Mouse (Mus musculus) spleen, embryonic (tissue): ENCODE results near the gene Clrn2.

ENCODE experiments used
- CTCF ChIA-PET: fragments of 350-600 bp; sonication (Branson Sonifier 250); formaldehyde crosslinking; loops from one replicate; lab custom pipeline; 2022; lab: Charles Lee

Gene Clrn2

GRCm38 (mm10) chr5:45453451-45453850 is at the start of gene Clrn2:
Gene Clrn2, plus strand, starts transcription at chr5:45453751.
- CTCF ChIA-PET = no interaction called here

GRCm38 (mm10) chr5:45406129-45406528 is 47.4 kb upstream of the Clrn2 start:
- CTCF ChIA-PET = no interaction called here

GRCm38 (mm10) chr5:45416478-45416877 is 37.1 kb upstream of the Clrn2 start:
- CTCF ChIA-PET = no interaction called here

- CTCF ChIA-PET = interaction anchor here (0.7 kb wide), 1 partner anchor 1484 kb away, joined by 5 read pairs; no protein-coding TSS in a partner anchor
These were observed 35.6 kb upstream of the Clrn2 start for GRCm38 (mm10) chr5:45417859-45418443.

- CTCF ChIA-PET = interaction anchor here (0.7 kb wide), 1 partner anchor 318 kb away, joined by 9 read pairs; no protein-coding TSS in a partner anchor
These were observed 33.5 kb upstream of the Clrn2 start for GRCm38 (mm10) chr5:45419841-45420638.

GRCm38 (mm10) chr5:45421881-45422844 is 31.4 kb upstream of the Clrn2 start:
- CTCF ChIA-PET = interaction anchor here (0.6 kb wide), 1 partner anchor 613 kb away, joined by 3 read pairs; no protein-coding TSS in a partner anchor

GRCm38 (mm10) chr5:45424021-45424886 is 29.3 kb upstream of the Clrn2 start:
- CTCF ChIA-PET = no interaction called here

- CTCF ChIA-PET = interaction anchor here (0.6 to 0.7 kb wide), 2 partner anchors 98 to 1385 kb away, joined by 3 read pairs; no protein-coding TSS in a partner anchor
These were observed 27.8 kb upstream of the Clrn2 start for GRCm38 (mm10) chr5:45425771-45426170.

GRCm38 (mm10) chr5:45426416-45427034 is 27.0 kb upstream of the Clrn2 start:
- CTCF ChIA-PET = interaction anchor here (0.7 kb wide), 1 partner anchor 1386 kb away, joined by 3 read pairs; no protein-coding TSS in a partner anchor

GRCm38 (mm10) chr5:45427891-45428290 is 25.7 kb upstream of the Clrn2 start:
- CTCF ChIA-PET = no interaction called here

- CTCF ChIA-PET = no interaction called here
These were observed 17.3 kb upstream of the Clrn2 start for GRCm38 (mm10) chr5:45435967-45436950.

- CTCF ChIA-PET = no interaction called here
These were observed 15.7 kb upstream of the Clrn2 start for GRCm38 (mm10) chr5:45437826-45438225.

- CTCF ChIA-PET = no interaction called here
These were observed 15.2 kb upstream of the Clrn2 start for GRCm38 (mm10) chr5:45438301-45438700.

GRCm38 (mm10) chr5:45441124-45441523 is 12.4 kb upstream of the Clrn2 start:
- CTCF ChIA-PET = no interaction called here

- CTCF ChIA-PET = no interaction called here
These were observed 11.8 kb upstream of the Clrn2 start for GRCm38 (mm10) chr5:45441745-45442144.

GRCm38 (mm10) chr5:45444130-45444832 is 9.3 kb upstream of the Clrn2 start:
- CTCF ChIA-PET = no interaction called here

GRCm38 (mm10) chr5:45448676-45449075 is 4.9 kb upstream of the Clrn2 start:
- CTCF ChIA-PET = no interaction called here

- CTCF ChIA-PET = interaction anchor here (0.5 kb wide), 1 partner anchor 26 kb away, joined by 3 read pairs; no protein-coding TSS in a partner anchor
These were observed 4.3 kb upstream of the Clrn2 start for GRCm38 (mm10) chr5:45449206-45449605.
